Comparison of ENCODE assay signal across 8 mouse cellular contexts in the genomic region with DNA sequence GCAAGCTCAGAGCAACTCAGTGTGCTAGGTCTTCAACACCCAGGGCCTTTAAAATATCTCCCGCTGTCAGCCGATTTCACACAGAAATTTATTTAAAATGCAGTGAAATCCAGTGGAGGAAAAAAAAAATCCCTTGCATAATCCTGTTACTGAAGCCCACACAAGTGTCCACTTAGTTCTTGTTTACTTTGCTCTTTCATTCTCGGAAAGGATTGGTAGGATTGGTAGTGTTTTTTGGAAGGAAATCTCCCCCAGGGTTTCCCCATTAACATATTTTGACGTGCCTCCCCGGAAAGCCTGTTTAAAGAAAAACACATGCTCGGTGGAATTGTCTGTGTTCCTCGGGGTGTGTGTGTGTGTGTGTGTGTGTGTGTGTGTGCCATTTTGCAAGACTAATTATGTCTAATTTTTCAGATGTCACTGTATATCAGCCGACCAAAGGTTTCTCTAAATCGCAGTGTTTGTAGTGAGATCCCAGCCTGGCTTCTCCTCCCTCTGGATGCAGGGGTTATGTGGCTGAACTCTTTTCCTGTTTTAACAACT. TPM values are rescaled to one million over a fixed set of nuclear protein-coding genes. Genes with fewer than 3 reads are reported as not detected.
DNase-seq lines count a peak whose midpoint lies in the region; ATAC-seq and TF ChIP-seq lines count a peak whose summit lies in the region.

No protein-coding gene starts in this region.

- H3K9ac ChIP-seq in forebrain, embryonic 15.5 days (replicated peaks): no peak overlapping the region; the same call in 1 of the 2 replicates
- H3K9ac ChIP-seq in limb, embryonic 14.5 days (ENCODE audit: low read depth, low read length, severe bottlenecking): peak overlapping the region; percentile 74

- peak; percentile 37 for DNase-seq in embryo, embryonic 11 days
- no peak for DNase-seq in embryo, embryonic 10 days (ENCODE audit: low spot score)
- peak; percentile 47 for DNase-seq in 3T3-L1 (ENCODE audit: low read depth, low spot score)
- DNase-seq in limb, embryonic 14.5 days (ENCODE audit: low spot score): no peak
- DNase-seq in urinary bladder, postnatal 25 days (ENCODE audit: low spot score): no peak
- no peak for DNase-seq in layer of hippocampus, adult 8-10 months (ENCODE audit: low spot score in 2 of 2)

- H3K36me3 ChIP-seq in forebrain, embryonic 15.5 days: no peaks in the 10 kb centered on the region
- H3K36me3 ChIP-seq in limb, embryonic 14.5 days (ENCODE audit: control insufficient read depth, insufficient read depth, low read length): no peaks in the 10 kb centered on the region
- peaks cover 2% of the 10 kb centered on the region; the same call in 1 of the 2 replicates for H3K36me3 ChIP-seq in small intestine, adult 2 months (ENCODE audit: control insufficient read depth, insufficient read depth, low read length)

- H3K27ac ChIP-seq in forebrain, embryonic 15.5 days (replicated peaks): no peak overlapping the region
- no peak overlapping the region for H3K27ac ChIP-seq in limb, embryonic 14.5 days (replicated peaks; ENCODE audit: low read depth, low read length)
- H3K27ac ChIP-seq in small intestine, adult 2 months (ENCODE audit: insufficient read depth, low read depth, low read length): peak overlapping the region; percentile 97

- H3K4me2 ChIP-seq in forebrain, embryonic 15.5 days (replicated peaks): peak overlapping the region; percentile 98
- H3K4me2 ChIP-seq in limb, embryonic 14.5 days (replicated peaks; ENCODE audit: low read depth, low read length, severe bottlenecking): peak overlapping the region; percentile 95

- no peaks in the 10 kb centered on the region for H3K9me3 ChIP-seq in forebrain, embryonic 15.5 days
- no peaks in the 10 kb centered on the region for H3K9me3 ChIP-seq in limb, embryonic 14.5 days (ENCODE audit: control insufficient read depth, low read length)

- no peak for TF ChIP-seq POLR2A in limb, embryonic 14.5 days (IDR thresholded peaks at IDR 0.05; ENCODE audit: borderline replicate concordance, extremely low read depth, insufficient read depth, insufficient read length)
- TF ChIP-seq POLR2A in small intestine, adult 2 months (IDR thresholded peaks at IDR 0.05; ENCODE audit: low read depth, low read length): no peak

- H3K4me1 ChIP-seq in forebrain, embryonic 15.5 days: peaks cover 17% of the 10 kb centered on the region
- H3K4me1 ChIP-seq in limb, embryonic 14.5 days (ENCODE audit: control insufficient read depth, insufficient read depth, low read length): peaks cover 7% of the 10 kb centered on the region
- H3K4me1 ChIP-seq in small intestine, adult 2 months (ENCODE audit: control insufficient read depth, insufficient read depth, insufficient read length, low read length): peaks cover 5% of the 10 kb centered on the region; the same call in 1 of the 2 replicates

- no peak for TF ChIP-seq CTCF in small intestine, adult 2 months (IDR thresholded peaks at IDR 0.05; ENCODE audit: extremely low read depth, insufficient read length, insufficient replicate concordance, low read depth, low read length)

- H3K27me3 ChIP-seq in forebrain, embryonic 15.5 days: 0 out of 2 replicates have a peak, but pooled peaks cover 5% of the 10 kb centered on the region
- no peaks in the 10 kb centered on the region for H3K27me3 ChIP-seq in limb, embryonic 14.5 days (ENCODE audit: control insufficient read depth, insufficient read depth, low read length)
- H3K27me3 ChIP-seq in small intestine, adult 2 months (ENCODE audit: control insufficient read depth, insufficient read depth, low read length): no peaks in the 10 kb centered on the region

- H3K4me3 ChIP-seq in forebrain, embryonic 15.5 days: peak overlapping the region; percentile 51
- H3K4me3 ChIP-seq in limb, embryonic 14.5 days (replicated peaks; ENCODE audit: low read length): peak overlapping the region; percentile 50
- peak overlapping the region; percentile 86 for H3K4me3 ChIP-seq in small intestine, adult 2 months (ENCODE audit: low read depth, low read length)

- 9% methylated on average over 9 of the region's 9 CpGs for WGBS in forebrain, embryonic 15.5 days
- 5% methylated on average over 9 of the region's 9 CpGs for WGBS in limb, embryonic 14.5 days
- WGBS in small intestine, adult 2 months: 18% methylated on average over 9 of the region's 9 CpGs

- ATAC-seq in forebrain, embryonic 15.5 days (replicated peaks): 0 out of 2 replicates have a peak, but pooled peaks have one; percentile 17
- peak; percentile 44; the same call in 1 of the 2 replicates for ATAC-seq in limb, embryonic 14.5 days (ENCODE audit: low FRiP score, low read depth)

RNA-seq across cellular contexts. Expression of a gene that starts 1.0 kb away (rescaled TPM):
- 9.2 and 10.3 TPM in 2 replicates for polyA plus RNA-seq in forebrain, embryonic 15.5 days (2015; fragmentation: Nextera tagmentation; extraction: Ambion mirVana)
- 17.7 and 23.5 TPM in 2 replicates for polyA plus RNA-seq in limb, embryonic 14.5 days (2012; rRNA removed)
- 42.4 and 45.4 TPM in 2 replicates for polyA plus RNA-seq in limb, embryonic 14.5 days (2014; fragmentation: Nextera tagmentation; extraction: Ambion mirVana)
- 21.9 and 29.1 TPM in 2 replicates for polyA plus RNA-seq in small intestine, adult 2 months (2012; rRNA removed)
- total RNA-seq in layer of hippocampus, adult 8-10 months (2022): 10 to 100 TPM; 13.8 to 21.4 (median 19.2) TPM

Comparison
In these comparisons a context has a peak if more than half of its experiments do, and no peak if none do; other contexts are left out.
1. DNase-seq: peak in embryo, embryonic 11 days (single experiment) and 3T3-L1 (single experiment); none in embryo, embryonic 10 days (single experiment), limb, embryonic 14.5 days (single experiment), urinary bladder, postnatal 25 days (single experiment) and layer of hippocampus, adult 8-10 months (0 of 2).
2. Peak in every context shown above with its lines, with median percentiles within 50 percentile points of each other: H3K4me3 ChIP-seq.